Mouse (Mus musculus) liver, embryonic 13.5 days (tissue): ENCODE data around the gene Lgals4. TPM values are rescaled to one million over a fixed set of nuclear protein-coding genes. Genes with fewer than 3 reads are reported as not detected.

Experiments used
- ATAC-seq: fragments of 200-750 bp; cut with Nextera tagmentation; 2 replicates; pipeline ENCODE4 v1.8.0; 2017; ENCODE audit warnings: low read depth, mild to moderate bottlenecking, moderate number of reproducible peaks, moderate library complexity
- DNase-seq: peaks from one replicate; pipeline ENCODE4 v3.0.0; 2022
- H3K27ac ChIP-seq: fragments of 300-500 bp; sonication (generic); 2 replicates; pipeline ENCODE4 v1.5.1; 2015; ENCODE audit warnings: moderate library complexity, mild to moderate bottlenecking, inconsistent platforms
- H3K27me3 ChIP-seq: fragments of 300-500 bp; sonication (generic); 2 replicates; pipeline ENCODE4 v1.6.1; 2015; ENCODE audit warnings: mild to moderate bottlenecking, inconsistent platforms
- H3K36me3 ChIP-seq: fragments of 300-500 bp; sonication (generic); 2 replicates; pipeline ENCODE4 v1.6.1; 2015; ENCODE audit warnings: mild to moderate bottlenecking, inconsistent platforms
- H3K4me1 ChIP-seq: fragments of 300-500 bp; sonication (generic); replicated peaks from 2 replicates; pipeline ENCODE4 v1.6.1; 2015; ENCODE audit warnings: inconsistent platforms
- H3K4me2 ChIP-seq: fragments of 300-500 bp; sonication (generic); 2 replicates; pipeline ENCODE4 v1.6.1; 2015; ENCODE audit warnings: inconsistent platforms, mild to moderate bottlenecking, moderate library complexity
- H3K4me3 ChIP-seq: fragments of 300-500 bp; sonication (generic); replicated peaks from 2 replicates; pipeline ENCODE4 v1.5.1; 2015; ENCODE audit warnings: mild to moderate bottlenecking, inconsistent platforms
- H3K9ac ChIP-seq: fragments of 300-500 bp; sonication (generic); 2 replicates; pipeline ENCODE4 v1.6.1; 2015; ENCODE audit warnings: mild to moderate bottlenecking, inconsistent platforms
- H3K9me3 ChIP-seq: fragments of 300-500 bp; sonication (generic); replicated peaks from 2 replicates; pipeline ENCODE4 v1.6.1; 2016; ENCODE audit warnings: inconsistent platforms
- WGBS: fragments of 180-500 bp; shearing (Covaris S2); methylation state at CpG from one replicate; pipeline ENCODE4 v1.1.7; 2015; ENCODE audit not compliant: insufficient replicate concordance; 5-methylcytosine and 5-hydroxymethylcytosine counted together
- polyA plus RNA-seq: library from polyadenylated mRNA; unstranded; fragments of >200 nt; fragmentation: Nextera tagmentation; extraction: Ambion mirVana; gene quantifications from 2 replicates; pipeline ENCODE4 v1.2.1, GENCODE M21; 2015

Gene Lgals4
- polyA plus RNA-seq, result 1.6 and 3.1 TPM in 2 replicates

DNA sequence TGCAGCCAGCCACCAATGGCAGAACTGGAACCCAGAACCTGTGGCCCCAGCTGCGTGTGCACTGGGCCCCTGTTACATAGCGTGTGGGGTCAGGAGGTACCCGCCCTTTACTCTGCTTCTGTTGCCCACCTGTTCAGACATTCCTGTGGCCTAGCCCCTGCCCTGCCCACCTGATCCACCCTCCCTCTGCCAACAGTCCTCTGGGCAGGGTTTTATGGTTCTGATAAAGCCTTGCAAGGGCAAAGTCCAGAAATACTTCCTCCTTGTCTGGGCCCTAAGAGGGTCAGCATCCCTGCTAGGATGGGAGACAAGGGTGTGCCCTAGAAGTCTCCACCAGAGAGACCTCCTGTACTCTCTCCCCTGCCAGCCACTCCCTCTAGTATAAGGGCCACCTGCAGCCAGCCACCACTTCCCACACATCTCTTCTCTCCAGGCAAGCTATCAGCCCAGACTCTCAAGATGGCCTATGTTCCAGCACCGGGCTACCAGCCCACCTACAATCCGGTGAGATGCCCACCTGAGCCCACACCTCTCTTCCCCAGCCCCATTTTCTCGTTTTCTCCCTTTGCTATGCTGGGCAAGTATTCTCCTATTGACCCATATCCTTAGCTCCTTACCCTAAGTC, at the start of gene Lgals4:
Gene Lgals4, plus strand, starts transcription at position 132 of the 625 bp plus-strand sequence.
- Histone ChIP-seq H3K4me2 (no peak within 1 kb of the TSS), H3K27me3 (no peaks in the 10 kb centered on the region), H3K27ac (no peak within 1 kb of the TSS)

GRCm38 (mm10) chr7:28785161-28785560, 48.5 kb upstream of the Lgals4 start:
- Histone ChIP-seq H3K9ac (no peak overlapping the region), H3K27ac (no peak overlapping the region), H3K4me1 (peaks cover 26% of the 10 kb centered on the region), H3K4me2 (no peak overlapping the region), H3K9me3 (no peaks in the 10 kb centered on the region), H3K36me3 (peaks cover 5% of the 10 kb centered on the region; the same call in 1 of the 2 replicates), H3K27me3 (no peaks in the 10 kb centered on the region), H3K4me3 (no peak overlapping the region)
- DNase-seq, result no peak
- no peak for ATAC-seq
- WGBS, result 70% methylated on average over 5 of the region's 5 CpGs

More for the DNA sequence above, at the start of gene Lgals4:
- DNase-seq (no peak), ATAC-seq (no peak)
- H3K9ac ChIP-seq, result no peak within 1 kb of the TSS
- 63% methylated on average over 6 of the region's 6 CpGs for WGBS
- peaks cover 29% of the 10 kb centered on the region for H3K4me1 ChIP-seq
- peaks cover 26% of the 10 kb centered on the region for H3K36me3 ChIP-seq
- no peak within 1 kb of the TSS for H3K4me3 ChIP-seq
- H3K9me3 ChIP-seq, result no peaks in the 10 kb centered on the region

DNA sequence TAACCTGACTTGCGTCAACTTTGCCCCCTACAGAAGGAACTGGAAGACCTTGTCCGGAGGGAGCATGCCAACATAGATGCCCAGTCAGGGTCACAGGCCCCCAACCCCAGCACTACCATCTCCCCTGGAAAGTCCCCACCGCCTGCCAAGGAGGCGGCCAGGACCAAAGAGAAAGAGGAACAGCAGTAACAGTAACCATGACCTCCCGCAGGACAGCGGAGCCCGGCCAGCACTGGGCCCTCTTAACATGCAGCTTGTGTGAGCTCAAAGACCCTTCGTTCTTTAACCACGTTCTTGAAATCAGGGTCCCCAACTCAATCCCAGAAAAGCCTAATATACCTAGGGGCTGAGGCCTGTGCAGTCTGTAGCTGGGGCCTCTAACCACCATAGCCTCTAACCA, 45.8 kb upstream of the Lgals4 start:
- DNase-seq (no peak), ATAC-seq (no peak)
- H3K9me3 ChIP-seq, result no peaks in the 10 kb centered on the region
- no peaks in the 10 kb centered on the region for H3K27me3 ChIP-seq
- no peak overlapping the region for H3K27ac ChIP-seq
- no peak overlapping the region for H3K4me3 ChIP-seq
- peaks cover 4% of the 10 kb centered on the region; the same call in 1 of the 2 replicates for H3K36me3 ChIP-seq
- H3K9ac ChIP-seq, result no peak overlapping the region
- WGBS, result 83% methylated on average over 9 of the region's 9 CpGs
- no peak overlapping the region for H3K4me2 ChIP-seq
- H3K4me1 ChIP-seq, result peaks cover 18% of the 10 kb centered on the region

- Histone ChIP-seq H3K9ac (no peak within 1 kb of the TSS), H3K4me1 (peaks cover 18% of the 10 kb centered on the region), H3K4me3 (no peak within 1 kb of the TSS), H3K36me3 (no peaks in the 10 kb centered on the region), H3K27ac (no peak within 1 kb of the TSS), H3K9me3 (no peaks in the 10 kb centered on the region), H3K4me2 (no peak within 1 kb of the TSS), H3K27me3 (no peaks in the 10 kb centered on the region)
- WGBS, result 45% methylated on average over 5 of the region's 5 CpGs
- no peak for DNase-seq
- no peak for ATAC-seq
These were observed 45.1 kb upstream of the Lgals4 start, which contains the start of gene Rinl for GRCm38 (mm10) chr7:28788307-28789195. TSS of gene Rinl (plus strand) at chr7:28788969.

DNA sequence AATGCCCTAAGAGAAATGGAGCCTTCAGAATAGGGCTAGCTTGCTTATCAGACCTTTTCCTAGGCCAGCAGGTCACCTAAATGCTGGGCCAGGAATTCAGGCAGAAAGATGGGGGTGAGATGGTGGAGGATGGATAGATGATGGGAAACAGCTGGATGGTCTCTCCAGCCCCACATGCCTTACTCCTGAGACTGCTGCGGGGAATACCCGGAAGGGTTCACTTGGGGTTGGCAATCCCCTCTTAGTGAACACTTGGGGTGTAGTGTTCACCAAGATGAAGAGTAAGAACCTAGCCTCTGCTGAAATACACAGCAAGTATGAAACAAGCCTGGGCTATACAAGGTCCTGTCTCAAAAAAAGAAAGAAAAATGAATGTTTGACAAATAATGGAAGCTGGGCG, 44.4 kb upstream of the Lgals4 start:
- no peak overlapping the region for H3K4me3 ChIP-seq
- H3K9ac ChIP-seq, result no peak overlapping the region
- DNase-seq, result no peak
- no peak overlapping the region for H3K27ac ChIP-seq
- no peaks in the 10 kb centered on the region for H3K9me3 ChIP-seq
- H3K4me2 ChIP-seq, result no peak overlapping the region
- H3K4me1 ChIP-seq, result peaks cover 18% of the 10 kb centered on the region
- no peaks in the 10 kb centered on the region for H3K36me3 ChIP-seq
- 86% methylated on average over 3 of the region's 3 CpGs for WGBS
- H3K27me3 ChIP-seq, result no peaks in the 10 kb centered on the region
- ATAC-seq, result no peak

DNA sequence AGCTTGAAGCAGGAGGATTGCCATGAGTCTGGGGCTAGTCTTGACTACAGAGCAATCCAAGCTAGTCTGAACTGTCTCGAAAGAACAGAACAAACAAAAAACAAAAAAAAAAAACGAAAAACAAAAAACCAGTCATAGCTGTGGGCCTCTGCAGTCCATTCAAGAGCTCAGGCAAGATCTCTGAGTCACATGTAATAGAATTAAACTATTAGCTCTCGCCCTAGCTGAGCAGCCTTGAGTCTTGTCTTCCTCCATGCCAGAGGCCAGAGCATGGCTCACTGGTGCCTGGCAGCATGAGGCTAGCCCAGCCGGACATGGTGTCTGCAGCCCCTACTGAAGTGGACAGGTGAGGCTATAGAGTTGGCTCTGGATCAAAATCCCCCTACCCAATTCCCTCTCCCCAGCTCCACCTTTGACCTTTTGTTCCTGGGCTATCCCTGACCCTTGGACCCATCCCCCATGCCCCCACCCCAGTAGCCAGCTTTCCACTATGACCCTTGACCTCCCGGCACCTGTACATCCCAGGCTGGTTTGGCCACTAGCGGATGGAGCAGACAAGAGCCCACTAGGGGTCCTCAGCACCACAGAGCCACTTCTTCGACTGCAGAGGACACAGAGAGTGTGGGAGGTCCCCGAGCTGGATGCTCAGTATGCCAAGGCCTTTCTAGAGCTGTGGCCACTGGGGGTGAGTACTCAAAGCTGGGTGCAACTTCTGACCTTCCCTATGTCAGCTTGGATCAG, 43.4 kb upstream of the Lgals4 start:
- Histone ChIP-seq H3K4me1 (peaks cover 18% of the 10 kb centered on the region), H3K9ac (no peak overlapping the region), H3K4me2 (no peak overlapping the region), H3K36me3 (no peaks in the 10 kb centered on the region), H3K27me3 (no peaks in the 10 kb centered on the region), H3K27ac (no peak overlapping the region), H3K4me3 (no peak overlapping the region), H3K9me3 (no peaks in the 10 kb centered on the region)
- DNase-seq (no peak), ATAC-seq (0 out of 2 replicates have a peak, but pooled peaks have one; percentile 16)
- 52% methylated on average over 8 of the region's 8 CpGs for WGBS

DNA sequence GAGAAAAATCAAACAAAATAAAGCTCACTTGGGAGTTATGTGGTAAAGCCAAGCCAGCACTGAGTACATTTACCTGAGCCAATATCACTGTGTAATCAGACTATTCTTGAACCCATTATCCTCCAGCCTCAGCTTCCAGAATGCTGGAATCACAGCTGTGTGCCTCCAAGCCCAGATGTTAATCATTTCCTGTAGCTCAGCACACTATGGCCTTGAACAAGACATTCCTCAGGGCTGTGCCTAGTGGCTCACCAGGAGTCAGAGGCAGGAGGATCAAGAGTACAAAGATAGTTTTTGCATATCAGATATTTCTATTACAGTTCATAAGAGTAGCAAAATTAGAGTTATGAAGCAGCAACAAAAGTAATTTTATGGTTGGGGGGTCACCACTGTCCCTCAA, 41.9 kb upstream of the Lgals4 start:
- H3K27ac ChIP-seq, result no peak overlapping the region
- H3K4me1 ChIP-seq, result peaks cover 32% of the 10 kb centered on the region
- no peak for DNase-seq
- H3K4me2 ChIP-seq, result no peak overlapping the region
- no peaks in the 10 kb centered on the region for H3K36me3 ChIP-seq
- no peak overlapping the region for H3K9ac ChIP-seq
- no peak overlapping the region for H3K4me3 ChIP-seq
- ATAC-seq, result no peak
- H3K9me3 ChIP-seq, result no peaks in the 10 kb centered on the region
- H3K27me3 ChIP-seq, result no peaks in the 10 kb centered on the region

- H3K4me1 ChIP-seq, result peaks cover 40% of the 10 kb centered on the region
- ATAC-seq (no peak), DNase-seq (no peak)
- H3K4me3 ChIP-seq, result no peak overlapping the region
- H3K27me3 ChIP-seq, result no peaks in the 10 kb centered on the region
- no peak overlapping the region for H3K4me2 ChIP-seq
- H3K27ac ChIP-seq, result no peak overlapping the region
- H3K9ac ChIP-seq, result no peak overlapping the region
- no peaks in the 10 kb centered on the region for H3K9me3 ChIP-seq
- 66% methylated on average over 14 of the region's 14 CpGs for WGBS
- H3K36me3 ChIP-seq, result no peaks in the 10 kb centered on the region
These were observed 41.1 kb upstream of the Lgals4 start for GRCm38 (mm10) chr7:28792391-28793185.

GRCm38 (mm10) chr7:28793834-28794233, 39.8 kb upstream of the Lgals4 start:
- Histone ChIP-seq H3K4me2 (no peak overlapping the region), H3K27ac (no peak overlapping the region), H3K9ac (no peak overlapping the region), H3K4me1 (peaks cover 35% of the 10 kb centered on the region), H3K4me3 (no peak overlapping the region), H3K27me3 (no peaks in the 10 kb centered on the region), H3K36me3 (0 out of 2 replicates have a peak, but pooled peaks cover 5% of the 10 kb centered on the region), H3K9me3 (no peaks in the 10 kb centered on the region)
- ATAC-seq (no peak), DNase-seq (peak; percentile 32)
- 15% methylated on average over 2 of the region's 2 CpGs for WGBS

GRCm38 (mm10) chr7:28794496-28794895, 39.2 kb upstream of the Lgals4 start:
- Histone ChIP-seq H3K4me2 (no peak overlapping the region), H3K4me3 (no peak overlapping the region), H3K27me3 (no peaks in the 10 kb centered on the region), H3K9ac (no peak overlapping the region), H3K36me3 (0 out of 2 replicates have a peak, but pooled peaks cover 5% of the 10 kb centered on the region), H3K27ac (no peak overlapping the region), H3K9me3 (no peaks in the 10 kb centered on the region), H3K4me1 (peaks cover 32% of the 10 kb centered on the region)
- no peak for ATAC-seq
- DNase-seq, result no peak
- 68% methylated on average over 3 of the region's 3 CpGs for WGBS
